Mouse (Mus musculus): ENCODE data around the gene Tuba4a.

Gene Tuba4a

GRCm38 (mm10) chr1:75219531-75219930 is at the start of gene Tuba4a:
Gene Tuba4a (minus strand): TSS chr1:75219865.
- DNase-seq (ENCODE audit: low spot score in 2 of 2), result peak; percentile 60 to 77

DNA sequence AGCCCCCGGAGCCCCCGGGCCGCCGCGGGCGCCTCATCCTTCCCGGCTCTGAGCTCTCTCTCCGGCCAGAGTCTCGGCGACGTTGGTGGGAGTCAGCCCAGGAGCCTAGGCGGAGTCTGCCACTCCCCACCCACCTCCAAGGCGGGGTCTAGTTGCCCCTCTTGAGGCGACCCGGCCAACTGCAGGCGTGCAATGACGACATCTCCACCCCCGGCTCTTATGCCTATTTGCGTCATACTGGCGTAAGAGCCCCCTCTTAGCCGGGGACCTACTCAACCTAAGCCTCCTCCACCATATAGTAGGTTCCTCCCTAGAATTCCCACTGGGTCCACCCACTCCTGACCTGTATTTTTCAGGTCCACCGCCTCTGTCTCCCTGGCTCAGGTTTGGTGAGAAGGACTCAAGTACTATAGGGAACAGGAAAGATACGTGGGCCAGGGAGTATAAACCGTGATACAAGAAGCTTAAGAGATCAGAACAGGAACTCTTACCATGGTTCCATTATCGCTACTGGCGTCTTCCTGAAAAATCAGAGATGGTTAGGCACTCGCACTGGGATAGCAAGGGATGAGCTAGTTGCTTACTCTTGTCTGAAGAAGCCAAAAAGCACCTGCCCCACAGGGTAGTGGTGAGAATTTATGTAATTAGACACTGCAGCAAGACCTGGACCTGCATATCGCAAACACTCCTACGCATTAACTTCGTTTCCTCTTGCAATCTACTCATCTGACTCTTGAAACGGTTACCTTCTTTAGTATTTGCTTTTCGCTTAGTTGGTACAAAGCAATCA is 44.6 kb upstream of the Tuba4a start, which contains the start of gene Ptprn:
Gene Ptprn (minus strand): TSS at position 412 of the 790 bp plus-strand sequence.
- DNase-seq (ENCODE audit: low spot score in 2 of 2), result no peak

DNA sequence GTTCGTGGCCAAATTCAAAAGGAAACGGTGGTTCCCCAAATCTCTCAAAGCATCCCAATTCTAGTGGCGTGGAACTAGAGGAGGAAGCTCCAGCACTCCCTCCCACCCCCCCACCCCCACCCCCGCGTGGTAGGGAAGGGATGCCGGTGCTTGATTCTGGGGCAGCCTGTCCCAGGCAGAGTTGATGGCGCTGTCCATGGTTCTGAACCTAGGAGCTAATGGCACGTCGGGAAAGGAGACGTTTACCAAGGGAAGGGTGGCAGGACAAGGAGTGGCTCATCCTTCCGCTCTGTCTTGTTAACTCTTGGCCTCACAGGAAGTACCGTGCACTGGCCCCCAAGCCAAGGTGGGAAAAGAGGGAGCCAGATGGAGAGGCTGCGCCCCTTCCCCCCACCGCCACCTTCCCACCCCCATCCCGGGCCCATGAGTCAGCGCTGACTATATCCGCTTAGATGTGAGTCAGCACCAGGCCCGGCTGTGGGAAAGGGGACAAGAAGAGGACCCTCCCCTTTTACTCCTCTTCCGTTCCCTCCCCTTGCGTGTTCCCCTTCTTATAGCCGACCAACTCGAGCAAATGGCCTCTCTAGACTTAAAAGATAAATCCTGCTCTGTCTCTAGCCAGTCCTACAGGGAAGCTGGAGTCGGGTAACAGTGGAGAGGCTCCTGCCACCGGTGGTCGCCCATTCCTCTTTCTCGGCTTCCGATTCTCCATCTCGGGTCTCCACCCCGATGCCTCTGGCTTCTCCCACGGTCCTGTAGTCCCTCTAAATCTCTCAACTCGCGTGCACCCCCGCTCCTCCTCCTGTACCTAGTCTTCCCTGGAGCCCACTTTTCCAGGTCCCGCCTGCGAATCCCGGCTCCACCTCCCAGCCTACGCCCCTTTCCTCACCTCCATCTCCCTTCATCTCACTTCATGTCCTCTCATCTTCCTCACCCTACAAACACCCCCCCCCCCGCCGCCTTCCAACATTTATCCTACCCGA is 43.6 kb upstream of the Tuba4a start:
- DNase-seq (ENCODE audit: low spot score in 2 of 2), result peak in 1 of 2 experiments; percentile 82

DNA sequence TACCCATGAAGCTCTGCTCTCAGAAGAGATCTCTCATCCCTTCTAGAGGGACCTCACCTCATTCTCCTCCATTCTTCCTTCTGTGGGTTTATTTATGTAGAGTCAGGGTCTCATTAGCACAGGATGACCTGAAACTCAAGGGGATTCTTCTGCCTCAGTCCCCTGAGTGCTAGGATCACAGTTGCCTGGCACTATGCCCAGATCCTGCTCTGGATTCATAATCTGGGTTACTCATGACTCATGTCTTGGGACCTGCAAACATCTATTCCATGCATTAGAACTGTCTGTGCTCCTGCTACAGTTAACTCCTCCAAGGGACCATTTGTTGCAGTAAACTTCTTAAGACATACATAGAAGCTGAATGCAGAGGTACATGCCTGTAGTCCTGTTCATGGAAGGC is 41.6 kb upstream of the Tuba4a start:
- DNase-seq (ENCODE audit: low spot score in 2 of 2), result no peak

- DNase-seq (ENCODE audit: low spot score in 2 of 2), result no peak
These were observed 35.9 kb upstream of the Tuba4a start for GRCm38 (mm10) chr1:75255516-75256046.

DNA sequence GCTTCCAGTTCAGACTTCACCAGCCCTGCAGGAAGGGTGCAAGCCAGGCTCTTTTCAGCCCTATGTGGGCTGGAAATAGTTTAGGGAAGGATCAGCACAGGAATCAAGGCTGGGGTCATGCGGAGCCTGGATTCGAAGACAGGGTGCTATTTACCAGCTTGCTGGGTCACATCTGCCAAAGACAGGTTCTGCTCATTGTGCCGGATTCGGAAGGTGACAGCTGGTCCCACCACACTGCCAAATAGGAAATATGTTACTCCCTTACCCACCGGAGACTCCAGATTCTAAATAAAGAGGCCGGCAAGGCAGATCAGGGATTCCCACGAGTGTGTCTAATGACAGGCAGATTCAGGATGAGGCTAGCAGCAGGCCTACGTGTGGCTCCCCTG is 35.0 kb upstream of the Tuba4a start:
- DNase-seq (ENCODE audit: low spot score in 2 of 2), result no peak

- DNase-seq (ENCODE audit: low spot score in 2 of 2), result peak; percentile 87 to 97
These were observed 34.4 kb upstream of the Tuba4a start for GRCm38 (mm10) chr1:75253849-75254624.

DNA sequence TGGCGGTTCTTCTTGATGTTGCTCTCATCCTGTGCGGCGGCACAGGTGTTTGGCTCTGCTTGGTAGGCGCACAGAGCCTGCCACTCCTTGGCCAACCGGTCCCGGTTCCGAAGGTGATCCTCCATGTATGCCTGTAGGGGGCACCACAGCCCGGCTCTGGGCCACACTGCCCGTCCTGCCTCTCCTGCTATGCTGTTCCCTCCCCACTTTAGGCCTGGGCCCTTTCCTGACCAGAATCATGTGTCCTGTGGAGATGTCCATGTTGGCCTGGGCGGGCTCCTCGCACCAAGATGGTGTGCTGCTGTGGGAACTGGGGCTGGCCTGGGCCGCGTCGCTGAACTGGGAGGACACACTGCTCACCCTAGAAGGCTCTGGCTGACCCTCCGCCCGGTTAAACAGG is 33.4 kb upstream of the Tuba4a start:
- DNase-seq (ENCODE audit: low spot score in 2 of 2), result peak in 1 of 2 experiments; percentile 69

DNA sequence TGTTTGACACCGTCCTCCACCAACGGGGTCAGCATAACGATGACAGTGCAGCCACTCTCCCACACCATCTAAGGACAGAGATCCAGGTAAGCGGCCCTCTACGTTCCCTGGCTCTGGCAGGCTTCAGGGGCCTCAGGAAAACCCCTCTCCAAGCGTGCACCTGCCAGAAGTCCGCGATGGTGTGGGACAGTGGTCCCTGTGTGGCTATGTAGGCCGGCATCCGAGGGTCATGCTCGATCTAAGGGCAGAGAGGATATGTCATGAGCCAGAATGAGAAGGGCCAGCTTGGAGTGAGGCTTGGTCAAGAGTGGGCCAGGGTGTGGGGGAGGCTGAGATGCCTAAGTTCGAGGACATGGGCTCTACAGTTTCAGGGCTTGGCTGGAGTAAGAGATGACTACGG is 32.6 kb upstream of the Tuba4a start:
- DNase-seq (ENCODE audit: low spot score in 2 of 2), result peak in 1 of 2 experiments; percentile 67

GRCm38 (mm10) chr1:75251112-75251970 is 31.7 kb upstream of the Tuba4a start:
- peak; percentile 87 to 95 for DNase-seq (ENCODE audit: low spot score in 2 of 2)

GRCm38 (mm10) chr1:75250498-75250897 is 30.8 kb upstream of the Tuba4a start:
- no peak for DNase-seq (ENCODE audit: low spot score in 2 of 2)

DNA sequence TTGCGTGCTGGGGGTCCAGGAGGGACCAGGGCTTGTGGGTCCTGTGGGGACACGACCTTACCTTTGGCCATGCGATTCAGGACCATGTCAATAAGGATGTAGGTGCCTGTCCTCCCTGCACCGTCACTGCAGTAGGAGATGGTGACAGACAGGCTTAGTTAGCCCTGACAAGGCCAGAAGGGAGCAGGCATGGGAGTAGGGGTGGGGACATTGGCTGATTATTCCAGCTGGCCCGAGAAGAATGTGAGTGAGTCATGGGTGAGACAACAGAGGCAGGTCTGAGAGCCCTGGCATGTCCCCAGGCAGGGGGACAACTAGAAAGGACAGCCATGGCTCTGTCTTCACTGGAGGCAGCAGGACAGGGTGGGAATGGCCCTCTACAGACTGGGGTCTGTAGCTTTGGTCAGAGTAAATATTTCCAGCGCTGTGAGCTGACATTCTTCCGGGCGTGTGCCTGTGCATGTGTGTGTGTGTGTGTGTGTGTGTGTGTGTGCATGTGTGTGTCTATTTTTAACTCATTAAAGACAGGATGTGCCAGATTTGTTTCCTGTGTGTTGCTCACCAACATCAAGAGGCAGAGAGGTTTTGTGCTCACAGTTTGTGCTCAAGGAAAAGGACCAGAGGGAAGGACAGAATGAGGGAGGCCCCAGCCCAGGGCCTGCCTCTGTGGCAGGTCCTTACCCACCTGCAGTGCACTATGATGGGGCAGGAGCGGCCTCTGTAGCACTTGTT is 28.5 kb upstream of the Tuba4a start:
- DNase-seq (ENCODE audit: low spot score in 2 of 2), result no peak

- peak in 1 of 2 experiments; percentile 69 for DNase-seq (ENCODE audit: low spot score in 2 of 2)
These were observed 27.6 kb upstream of the Tuba4a start for GRCm38 (mm10) chr1:75247071-75247930.

DNA sequence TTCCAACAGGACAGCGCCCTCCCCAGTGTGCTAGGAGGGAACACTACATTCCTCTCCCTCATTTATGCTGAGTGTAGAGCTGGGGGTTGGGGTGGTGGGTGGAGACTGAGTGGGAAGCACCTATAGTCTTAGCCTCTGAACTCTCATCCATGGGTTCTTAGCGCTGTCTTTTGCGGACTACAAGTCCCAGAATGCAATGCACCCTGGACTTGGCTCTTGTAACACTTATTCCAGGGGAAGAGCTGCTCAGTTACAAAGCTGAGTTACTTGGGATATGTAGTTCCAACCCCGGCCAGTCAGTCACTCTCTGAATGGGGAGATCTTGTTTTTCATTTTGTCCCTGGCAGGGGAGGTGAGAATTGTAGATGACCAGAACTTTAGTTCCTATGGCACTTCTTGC is 25.2 kb upstream of the Tuba4a start:
- DNase-seq (ENCODE audit: low spot score in 2 of 2), result peak in 1 of 2 experiments; percentile 62

DNA sequence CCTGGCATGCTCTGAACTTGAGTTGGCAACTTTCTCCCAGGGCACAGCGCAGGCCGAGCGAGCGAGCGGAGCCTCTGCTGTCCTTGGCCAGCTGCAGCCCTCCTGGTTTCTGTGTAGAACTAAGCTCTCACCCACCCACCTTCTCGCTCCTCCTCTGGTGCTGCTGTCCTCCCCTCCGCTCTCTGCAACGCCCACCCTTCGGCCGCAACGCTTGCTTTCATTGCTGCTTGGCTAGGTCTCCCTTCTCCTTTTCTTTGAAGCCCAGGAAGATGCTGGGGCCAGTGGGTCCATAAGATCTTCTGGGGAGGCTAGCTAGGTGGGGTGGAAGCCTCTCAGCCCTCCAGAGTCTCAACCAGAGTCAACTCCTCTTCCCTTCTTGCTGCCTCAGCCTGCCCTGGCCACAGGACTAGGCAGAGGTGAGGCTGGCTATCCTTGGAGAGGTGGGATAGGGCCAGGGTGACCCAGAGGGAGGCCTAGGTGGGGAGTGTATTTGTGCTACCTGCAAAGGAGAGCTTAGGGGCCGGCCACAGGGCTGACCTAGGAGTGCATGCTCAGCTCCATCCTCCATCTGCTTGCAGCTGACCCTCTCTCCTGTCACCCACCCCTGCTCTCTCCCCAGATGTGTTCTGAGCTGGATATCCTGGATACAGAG is 24.6 kb upstream of the Tuba4a start:
- peak in 1 of 2 experiments; percentile 60 for DNase-seq (ENCODE audit: low spot score in 2 of 2)

DNA sequence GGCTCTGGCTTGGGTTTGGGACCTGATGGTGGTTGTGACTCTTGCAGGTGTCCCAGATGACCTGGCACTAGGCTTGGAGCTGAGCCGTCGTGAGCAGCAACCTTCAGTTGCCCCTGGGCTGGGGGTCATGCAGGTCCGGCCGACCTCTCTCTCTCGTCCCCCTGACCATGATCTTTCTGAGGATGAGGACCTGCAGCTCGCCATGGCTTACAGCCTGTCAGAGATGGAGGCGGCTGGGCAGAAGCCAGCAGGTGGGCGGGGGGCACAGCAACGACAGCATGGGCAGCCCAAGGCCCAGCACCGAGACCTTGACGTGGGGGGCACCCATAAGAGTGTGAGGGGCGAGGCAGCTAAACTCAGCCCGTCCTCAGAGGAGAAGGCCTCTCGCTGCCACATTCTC is 23.7 kb upstream of the Tuba4a start:
- DNase-seq (ENCODE audit: low spot score in 2 of 2), result peak in 1 of 2 experiments; percentile 59

GRCm38 (mm10) chr1:75239591-75239990 is 19.9 kb upstream of the Tuba4a start:
- no peak for DNase-seq (ENCODE audit: low spot score in 2 of 2)
